Comparison of ENCODE assay signal across 13 mouse cellular contexts in the genomic region with DNA sequence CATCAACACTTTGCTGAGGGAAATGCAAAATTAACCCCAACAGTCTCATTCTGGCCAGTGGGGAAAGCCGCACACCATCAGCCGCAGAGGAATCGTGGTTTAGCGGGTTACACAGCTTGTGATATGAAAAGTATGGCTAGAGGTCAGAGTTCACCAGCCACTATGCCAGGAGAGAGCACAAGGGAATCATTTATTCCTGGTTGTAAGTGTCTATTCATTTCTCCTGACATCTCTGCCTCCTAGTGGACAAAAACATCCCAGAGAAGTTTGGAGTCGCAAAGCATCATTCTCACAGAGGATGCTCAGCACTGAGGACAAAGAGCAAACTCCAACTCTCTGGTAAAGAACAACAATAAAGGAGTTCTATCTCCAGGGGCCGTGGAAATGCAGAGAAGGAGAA.
DNase-seq lines count a peak whose midpoint lies in the region; ATAC-seq and TF ChIP-seq lines count a peak whose summit lies in the region.
"Had no signal": no experiment of that assay in that cellular context is flagged by ENCODE, and none has a peak within 500 bp of the region (broad histone marks: within the 10 kb centered on the region; RNA-seq: fewer than 3 reads in every experiment).

No protein-coding gene starts in this region.

- no peak overlapping the region for H3K9ac ChIP-seq in embryonic facial prominence, embryonic 11.5 days (replicated peaks; ENCODE audit: low read length)
- H3K9ac ChIP-seq in neural tube, embryonic 11.5 days (ENCODE audit: low read length) = no peak overlapping the region
- no peak overlapping the region for H3K9ac ChIP-seq in neural tube, embryonic 15.5 days (replicated peaks)
- H3K9ac ChIP-seq in stomach, postnatal 0 days (ENCODE audit: low read length) = no peak overlapping the region
- H3K9ac ChIP-seq: hindbrain, embryonic 12.5 days; liver, embryonic 14.5 days; midbrain, embryonic 13.5 days had no signal

- no peak overlapping the region for H3K4me2 ChIP-seq in embryonic facial prominence, embryonic 11.5 days (ENCODE audit: low read depth, low read length)
- no peak overlapping the region for H3K4me2 ChIP-seq in neural tube, embryonic 11.5 days (ENCODE audit: low read depth)
- no peak overlapping the region for H3K4me2 ChIP-seq in neural tube, embryonic 15.5 days
- H3K4me2 ChIP-seq in stomach, postnatal 0 days (replicated peaks; ENCODE audit: low read depth) = no peak overlapping the region
- H3K4me2 ChIP-seq: hindbrain, embryonic 12.5 days; midbrain, embryonic 13.5 days had no signal

- no peaks in the 10 kb centered on the region for H3K9me3 ChIP-seq in embryonic facial prominence, embryonic 11.5 days (replicated peaks; ENCODE audit: control insufficient read depth, low read length)
- H3K9me3 ChIP-seq in embryonic facial prominence, embryonic 10.5 days = no peaks in the 10 kb centered on the region
- H3K9me3 ChIP-seq in neural tube, embryonic 11.5 days (ENCODE audit: control insufficient read depth, low read length) = no peaks in the 10 kb centered on the region
- no peaks in the 10 kb centered on the region for H3K9me3 ChIP-seq in neural tube, embryonic 15.5 days (replicated peaks)
- no peaks in the 10 kb centered on the region for H3K9me3 ChIP-seq in stomach, postnatal 0 days (ENCODE audit: control insufficient read depth, low read length)
- H3K9me3 ChIP-seq: hindbrain, embryonic 12.5 days; midbrain, embryonic 13.5 days had no signal

- peak; percentile 39 for DNase-seq in embryonic facial prominence, embryonic 11.5 days (ENCODE audit: low spot score)
- no peak for DNase-seq in embryonic facial prominence, embryonic 10.5 days (ENCODE audit: low spot score)
- DNase-seq in kidney, postnatal 10 days = peak; percentile 37
- DNase-seq in kidney, postnatal 25 days = no peak
- peak; percentile 12 for DNase-seq in neural tube, embryonic 11.5 days (ENCODE audit: low spot score)
- no peak for DNase-seq in stomach, postnatal 0 days (ENCODE audit: low spot score)
- no peak for DNase-seq in spleen, postnatal 10 days (ENCODE audit: low spot score in 2 of 2)
- DNase-seq: adrenal gland, adult 8-10 months; gastrocnemius, postnatal 25 days had no signal

- peak; percentile 54 for TF ChIP-seq CTCF in stomach, postnatal 0 days (IDR thresholded peaks at IDR 0.05; ENCODE audit: low read depth)

- H3K4me3 ChIP-seq in embryonic facial prominence, embryonic 11.5 days (ENCODE audit: low read depth, low read length) = no peak overlapping the region
- no peak overlapping the region for H3K4me3 ChIP-seq in embryonic facial prominence, embryonic 10.5 days
- no peak overlapping the region for H3K4me3 ChIP-seq in neural tube, embryonic 11.5 days (ENCODE audit: low read depth, low read length)
- H3K4me3 ChIP-seq in neural tube, embryonic 15.5 days (replicated peaks) = no peak overlapping the region
- no peak overlapping the region for H3K4me3 ChIP-seq in stomach, postnatal 0 days (ENCODE audit: low read depth, low read length)
- H3K4me3 ChIP-seq: hindbrain, embryonic 12.5 days; midbrain, embryonic 13.5 days had no signal

- no peaks in the 10 kb centered on the region for H3K27me3 ChIP-seq in embryonic facial prominence, embryonic 11.5 days (ENCODE audit: control insufficient read depth, insufficient read depth, low read length)
- no peaks in the 10 kb centered on the region for H3K27me3 ChIP-seq in embryonic facial prominence, embryonic 10.5 days (replicated peaks; ENCODE audit: low read depth, poor library complexity, severe bottlenecking)
- H3K27me3 ChIP-seq in neural tube, embryonic 11.5 days (ENCODE audit: control insufficient read depth, insufficient read depth, low read length) = no peaks in the 10 kb centered on the region
- H3K27me3 ChIP-seq in neural tube, embryonic 15.5 days (replicated peaks) = no peaks in the 10 kb centered on the region
- H3K27me3 ChIP-seq in stomach, postnatal 0 days (ENCODE audit: control insufficient read depth, insufficient read depth, low read length) = no peaks in the 10 kb centered on the region
- H3K27me3 ChIP-seq: hindbrain, embryonic 12.5 days; midbrain, embryonic 13.5 days had no signal

- TF ChIP-seq EP300 in stomach, postnatal 0 days (optimal IDR thresholded peaks at IDR 0.05) = no peak

- WGBS in embryonic facial prominence, embryonic 11.5 days = 53% methylated on average over 6 of the region's 6 CpGs
- WGBS in embryonic facial prominence, embryonic 10.5 days = 64% methylated on average over 6 of the region's 6 CpGs
- WGBS in neural tube, embryonic 11.5 days = 67% methylated on average over 6 of the region's 6 CpGs
- 70% methylated on average over 6 of the region's 6 CpGs for WGBS in neural tube, embryonic 15.5 days
- WGBS in stomach, postnatal 0 days = 58% methylated on average over 6 of the region's 6 CpGs

- no peak overlapping the region for H3K27ac ChIP-seq in embryonic facial prominence, embryonic 11.5 days (replicated peaks; ENCODE audit: low read depth, low read length)
- H3K27ac ChIP-seq in embryonic facial prominence, embryonic 10.5 days (replicated peaks) = no peak overlapping the region
- H3K27ac ChIP-seq in neural tube, embryonic 11.5 days (ENCODE audit: low read depth, low read length) = no peak overlapping the region
- H3K27ac ChIP-seq in neural tube, embryonic 15.5 days (replicated peaks) = no peak overlapping the region
- H3K27ac ChIP-seq in stomach, postnatal 0 days (replicated peaks) = no peak overlapping the region
- H3K27ac ChIP-seq: hindbrain, embryonic 12.5 days; liver, embryonic 14.5 days; midbrain, embryonic 13.5 days had no signal

- H3K4me1 ChIP-seq in embryonic facial prominence, embryonic 11.5 days (ENCODE audit: control insufficient read depth, insufficient read depth, low read length) = no peaks in the 10 kb centered on the region
- H3K4me1 ChIP-seq in embryonic facial prominence, embryonic 10.5 days = no peaks in the 10 kb centered on the region
- no peaks in the 10 kb centered on the region for H3K4me1 ChIP-seq in neural tube, embryonic 11.5 days (ENCODE audit: control insufficient read depth, insufficient read depth, low read length)
- H3K4me1 ChIP-seq in neural tube, embryonic 15.5 days = no peaks in the 10 kb centered on the region
- no peaks in the 10 kb centered on the region for H3K4me1 ChIP-seq in stomach, postnatal 0 days (replicated peaks; ENCODE audit: control insufficient read depth, insufficient read depth)
- H3K4me1 ChIP-seq: hindbrain, embryonic 12.5 days; midbrain, embryonic 13.5 days had no signal

- no peaks in the 10 kb centered on the region for H3K36me3 ChIP-seq in embryonic facial prominence, embryonic 11.5 days (replicated peaks; ENCODE audit: control insufficient read depth, insufficient read depth, low read depth, low read length)
- no peaks in the 10 kb centered on the region for H3K36me3 ChIP-seq in embryonic facial prominence, embryonic 10.5 days (replicated peaks)
- no peaks in the 10 kb centered on the region for H3K36me3 ChIP-seq in neural tube, embryonic 11.5 days (ENCODE audit: control insufficient read depth, insufficient read depth, low read length)
- no peaks in the 10 kb centered on the region for H3K36me3 ChIP-seq in neural tube, embryonic 15.5 days
- no peaks in the 10 kb centered on the region for H3K36me3 ChIP-seq in stomach, postnatal 0 days (ENCODE audit: control insufficient read depth, insufficient read depth, low read length)
- H3K36me3 ChIP-seq: hindbrain, embryonic 12.5 days; midbrain, embryonic 13.5 days had no signal

- no peak for ATAC-seq in embryonic facial prominence, embryonic 11.5 days (replicated peaks; ENCODE audit: insufficient number of reproducible peaks, low FRiP score, low TSS enrichment, low read depth)
- no peak for ATAC-seq in neural tube, embryonic 11.5 days (ENCODE audit: insufficient read depth, low FRiP score, low TSS enrichment)
- no peak for ATAC-seq in neural tube, embryonic 15.5 days (ENCODE audit: low FRiP score)
- ATAC-seq in stomach, postnatal 0 days (ENCODE audit: low FRiP score, low TSS enrichment) = no peak
- ATAC-seq: midbrain, embryonic 13.5 days had no signal

Comparison
In these comparisons a context has a peak if more than half of its experiments do, and no peak if none do; other contexts are left out.
1. DNase-seq: peak in embryonic facial prominence, embryonic 11.5 days (single experiment), kidney, postnatal 10 days (single experiment) and neural tube, embryonic 11.5 days (single experiment); none in embryonic facial prominence, embryonic 10.5 days (single experiment), kidney, postnatal 25 days (0 of 2), stomach, postnatal 0 days (single experiment) and spleen, postnatal 10 days (0 of 2).